Mouse (Mus musculus) lung, adult 2 months (tissue): ENCODE measurements at regions not wholly inside any gene's neighbourhood (a gene's known extent, or its start where the extent isn't known, plus 50 kb on each side); places are given as distances from the start of the nearest gene placed in this dataset.

Source experiments
- DNase-seq: peaks from one replicate; pipeline ENCODE4 v3.0.0; 2022
- H3K4me1 ChIP-seq: fragments of 200-500 bp; 2 replicates; pipeline ENCODE4 v1.6.1; 2011; ENCODE audit warnings: low read length; ENCODE audit not compliant: control insufficient read depth, insufficient read depth
- H3K4me3 ChIP-seq: fragments of 200-500 bp; replicated peaks from 2 replicates; pipeline ENCODE3; 2011; ENCODE audit warnings: low read depth, mild to moderate bottlenecking, control low read depth, low read length; ENCODE audit errors: extremely low read depth
- CTCF ChIP-seq: fragments of 200-500 bp; IDR thresholded peaks from 2 replicates; pipeline ENCODE4 v1.5.1; 2011; ENCODE audit warnings: mild to moderate bottlenecking, low read length, control low read depth; ENCODE audit not compliant: insufficient read depth
- POLR2A ChIP-seq: fragments of 200-500 bp; IDR thresholded peaks from 2 replicates; pipeline ENCODE4 v1.6.1; 2011; ENCODE audit warnings: low read depth, mild to moderate bottlenecking, control low read depth, low read length, borderline replicate concordance; ENCODE audit errors: extremely low read depth
- WGBS: fragments of 180-500 bp; shearing (Covaris S2); methylation state at CpG from one replicate; pipeline ENCODE4 v1.1.7; 2018; 5-methylcytosine and 5-hydroxymethylcytosine counted together

DNA sequence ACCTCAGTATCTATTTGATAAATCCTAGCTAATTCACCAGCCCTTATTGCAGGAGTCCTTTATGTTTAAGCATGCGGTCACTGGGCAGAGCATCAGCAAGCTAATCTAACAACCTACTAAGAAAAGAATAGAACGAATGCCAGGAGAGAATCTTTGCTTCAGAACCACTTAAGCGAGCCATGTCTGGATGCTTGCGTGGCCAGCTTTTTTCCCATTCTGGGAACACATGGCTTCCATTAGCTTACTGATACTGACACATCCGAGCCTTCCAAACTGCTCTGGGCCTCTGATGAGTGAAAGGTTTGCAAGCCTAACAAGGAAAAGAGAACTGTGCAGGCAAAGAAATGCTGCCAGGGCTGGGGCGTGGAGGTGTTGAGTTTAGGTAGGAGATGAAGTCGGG lies 114.7 kb upstream of the Sox9 start:
- 81% methylated on average over 7 of the region's 7 CpGs for WGBS
- no peak for DNase-seq

DNA sequence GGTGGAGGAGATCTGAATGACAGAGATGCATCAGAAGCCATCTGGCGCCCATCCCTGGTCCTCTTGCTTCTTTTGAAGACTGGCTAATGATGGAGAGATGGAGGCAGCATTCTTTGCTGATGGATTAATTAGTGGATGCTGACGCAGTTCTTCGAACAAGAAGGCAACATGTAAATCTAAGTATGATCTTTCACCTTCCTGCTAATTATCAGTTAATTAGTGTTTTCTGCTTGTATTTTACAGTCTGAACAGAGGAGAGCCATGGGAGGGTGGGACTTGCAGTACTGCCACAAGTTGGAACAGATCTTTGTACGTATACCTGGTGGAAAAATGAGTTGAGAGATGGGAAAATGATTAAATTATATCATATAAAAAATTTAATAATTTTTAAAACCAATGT lies 109.9 kb upstream of the Sox9 start:
- H3K4me1 ChIP-seq, result no peaks in the 10 kb centered on the region
- 86% methylated on average over 4 of the region's 4 CpGs for WGBS
- TF ChIP-seq POLR2A (no peak), CTCF (no peak)
- DNase-seq, result no peak
- no peak overlapping the region for H3K4me3 ChIP-seq

More for the DNA sequence above, 114.7 kb upstream of the Sox9 start:
- H3K4me1 ChIP-seq, result no peaks in the 10 kb centered on the region
- TF ChIP-seq POLR2A (no peak), CTCF (no peak)
- no peak overlapping the region for H3K4me3 ChIP-seq

DNA sequence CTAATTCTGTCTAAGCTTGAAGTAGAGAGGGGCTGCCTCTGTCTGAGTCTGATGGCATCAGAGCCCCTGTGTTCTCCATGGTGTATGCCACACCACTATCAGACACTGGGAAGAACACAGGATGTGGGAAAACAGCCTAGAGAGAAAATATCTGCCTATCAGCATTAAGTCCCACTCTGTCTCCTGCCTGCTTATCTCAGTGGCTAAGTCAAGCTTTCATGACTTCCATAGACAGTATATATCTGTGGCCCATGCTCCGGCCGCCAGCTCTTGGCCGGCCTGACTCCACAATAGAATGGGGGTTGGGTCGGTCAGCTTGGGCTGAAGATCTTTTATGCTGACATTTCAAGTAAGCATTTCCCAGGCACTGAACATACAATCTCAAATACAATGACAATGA lies 92.0 kb upstream of the Sox9 start:
- WGBS, result 70% methylated on average over 4 of the region's 4 CpGs
- no peak for DNase-seq
- Histone ChIP-seq H3K4me1 (no peaks in the 10 kb centered on the region), H3K4me3 (no peak overlapping the region)
- TF ChIP-seq POLR2A (no peak), CTCF (no peak)

DNA sequence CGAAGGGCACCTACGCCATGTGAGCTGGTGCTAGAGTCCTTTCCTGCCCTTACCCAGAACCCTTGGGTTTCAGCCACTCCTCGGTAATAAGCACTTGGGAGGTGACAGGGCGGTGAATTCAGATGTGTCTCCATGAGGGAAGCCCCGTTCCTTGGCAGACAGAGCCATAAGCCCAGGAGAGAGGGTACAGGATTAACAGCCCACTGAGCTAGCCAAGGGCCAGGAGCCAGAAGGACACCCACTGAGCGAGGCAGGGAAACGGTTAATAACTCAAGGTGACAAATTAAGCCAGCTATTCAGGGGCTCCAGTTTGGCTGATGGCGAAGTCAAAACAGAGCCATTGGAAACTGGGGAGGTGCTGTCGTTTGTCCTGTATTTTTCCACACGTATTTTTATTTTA lies 75.9 kb upstream of the Sox9 start:
- no peak overlapping the region for H3K4me3 ChIP-seq
- DNase-seq, result no peak
- no peak for TF ChIP-seq POLR2A
- TF ChIP-seq CTCF, result no peak
- WGBS, result 81% methylated on average over 10 of the region's 10 CpGs
- no peaks in the 10 kb centered on the region for H3K4me1 ChIP-seq

DNA sequence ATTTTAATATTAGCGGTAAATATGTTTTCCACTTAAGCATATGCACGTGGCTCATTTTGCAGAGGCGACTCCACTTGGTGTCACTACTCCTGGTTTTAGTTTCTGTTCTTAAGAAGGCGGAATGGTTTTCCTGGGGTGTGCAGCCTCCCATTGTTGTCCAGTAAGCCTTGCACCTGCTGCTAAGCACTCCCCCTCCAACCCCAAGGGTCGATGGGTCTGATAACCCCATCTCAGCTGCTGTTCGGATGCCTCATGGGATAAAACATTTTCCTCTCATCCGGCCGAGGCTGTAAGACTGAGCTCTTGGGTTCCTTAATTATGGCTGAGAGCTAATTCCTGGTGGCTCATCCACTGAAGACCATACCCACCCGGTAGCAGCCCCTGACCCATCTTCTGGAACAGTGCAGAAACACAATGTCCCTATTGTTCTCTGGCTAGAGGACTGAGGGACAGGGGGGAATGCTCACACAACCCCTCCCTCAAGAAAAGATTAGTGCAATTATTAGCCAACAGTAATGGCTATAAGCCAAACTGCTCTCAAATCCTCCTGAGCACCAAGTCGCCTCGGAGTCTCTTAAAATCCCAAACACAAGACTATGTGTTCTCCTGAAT lies 73.8 kb upstream of the Sox9 start:
- no peak overlapping the region for H3K4me3 ChIP-seq
- H3K4me1 ChIP-seq, result no peaks in the 10 kb centered on the region
- WGBS, result 62% methylated on average over 11 of the region's 11 CpGs
- DNase-seq, result no peak
- no peak for TF ChIP-seq CTCF
- no peak for TF ChIP-seq POLR2A

DNA sequence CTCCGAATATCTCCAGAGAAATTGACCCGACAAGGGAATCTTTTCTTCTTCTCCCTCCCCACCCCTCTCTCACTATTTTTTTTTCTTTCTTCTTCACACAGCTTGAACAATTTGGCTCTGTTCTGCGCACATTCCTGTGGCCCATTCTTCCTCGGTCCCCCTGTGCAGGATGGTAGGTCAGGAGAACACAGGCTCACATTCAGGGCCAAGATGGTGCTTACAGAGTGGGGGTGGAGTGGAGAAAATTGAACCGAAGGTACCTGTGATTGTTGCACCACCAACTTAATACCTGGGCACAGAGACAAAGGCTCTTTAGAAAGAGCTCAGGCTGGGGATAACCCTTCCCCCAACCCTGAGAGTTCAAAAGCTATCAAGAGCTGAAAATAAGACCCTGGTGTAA lies 70.4 kb upstream of the Sox9 start:
- TF ChIP-seq CTCF (no peak), POLR2A (no peak)

DNA sequence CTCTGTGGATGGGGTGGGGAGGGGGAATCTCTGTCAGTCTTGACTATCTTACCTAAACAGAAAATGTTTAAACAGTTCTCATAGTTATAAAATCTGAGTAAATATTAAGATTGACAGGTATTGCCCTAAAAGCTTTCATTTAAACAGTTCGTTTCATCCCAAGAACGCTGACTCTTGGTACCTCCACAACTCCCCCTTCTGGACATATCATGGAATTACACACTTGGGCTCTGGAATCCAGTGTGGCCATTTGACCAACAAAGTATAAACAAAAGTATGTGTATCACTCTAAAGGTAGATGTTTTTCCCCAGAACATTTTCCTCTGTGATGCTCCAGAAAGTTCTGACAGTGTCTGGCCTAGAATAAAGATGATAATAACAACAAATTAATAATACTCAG lies 63.5 kb upstream of the Sox9 start:
- Histone ChIP-seq H3K4me3 (no peak overlapping the region), H3K4me1 (no peaks in the 10 kb centered on the region)
- TF ChIP-seq POLR2A, result no peak
- 78% methylated on average over 2 of the region's 2 CpGs for WGBS
- no peak for DNase-seq

More for the DNA sequence above, 70.4 kb upstream of the Sox9 start:
- H3K4me3 ChIP-seq, result no peak overlapping the region
- no peak for DNase-seq
- no peaks in the 10 kb centered on the region for H3K4me1 ChIP-seq
- 56% methylated on average over 5 of the region's 5 CpGs for WGBS

DNA sequence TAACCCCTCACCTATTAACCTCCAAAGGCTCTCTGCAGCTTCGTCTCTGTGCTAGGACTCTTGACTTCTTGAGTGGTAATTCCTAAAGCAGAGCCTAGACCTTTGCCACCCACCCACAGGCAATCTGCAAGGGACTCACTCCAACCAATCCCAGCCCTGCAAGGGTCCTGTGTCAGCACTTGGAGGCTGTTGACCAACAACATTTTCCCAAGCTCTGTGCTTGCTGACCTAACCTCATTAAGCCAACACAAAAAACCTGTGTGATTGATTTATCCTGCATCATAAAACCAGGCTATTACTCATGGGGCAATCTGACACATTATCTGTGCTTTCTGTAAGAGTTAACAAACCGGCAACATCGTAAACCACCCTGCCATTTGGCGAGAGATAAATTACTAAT lies 61.4 kb upstream of the Sox9 start:
- Histone ChIP-seq H3K4me1 (no peaks in the 10 kb centered on the region), H3K4me3 (no peak overlapping the region)
- no peak for TF ChIP-seq CTCF
- no peak for TF ChIP-seq POLR2A
- WGBS, result 84% methylated on average over 4 of the region's 4 CpGs
- DNase-seq, result no peak

DNA sequence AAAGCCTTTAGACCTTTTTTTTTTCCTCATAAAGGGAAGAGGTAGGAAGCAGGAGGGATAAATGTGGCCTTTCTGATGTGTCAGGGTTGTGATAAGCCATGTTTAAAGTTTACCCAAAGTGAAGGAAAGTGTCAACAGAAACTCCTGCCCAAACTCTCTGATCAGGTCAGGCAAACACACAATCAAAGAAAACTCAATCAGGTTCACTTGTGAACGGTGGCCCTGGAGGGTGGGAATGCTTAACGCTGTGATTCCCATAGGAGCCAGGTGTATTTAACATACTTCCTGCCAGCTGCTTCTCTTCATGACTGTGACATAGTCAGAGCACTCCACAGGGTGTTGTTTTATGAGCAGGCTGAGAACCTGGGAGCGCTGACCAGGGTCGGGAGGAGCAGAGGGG lies 59.1 kb upstream of the Sox9 start:
- Histone ChIP-seq H3K4me1 (no peaks in the 10 kb centered on the region), H3K4me3 (no peak overlapping the region)
- 26% methylated on average over 4 of the region's 4 CpGs for WGBS
- no peak for DNase-seq
- no peak for TF ChIP-seq POLR2A
- no peak for TF ChIP-seq CTCF

DNA sequence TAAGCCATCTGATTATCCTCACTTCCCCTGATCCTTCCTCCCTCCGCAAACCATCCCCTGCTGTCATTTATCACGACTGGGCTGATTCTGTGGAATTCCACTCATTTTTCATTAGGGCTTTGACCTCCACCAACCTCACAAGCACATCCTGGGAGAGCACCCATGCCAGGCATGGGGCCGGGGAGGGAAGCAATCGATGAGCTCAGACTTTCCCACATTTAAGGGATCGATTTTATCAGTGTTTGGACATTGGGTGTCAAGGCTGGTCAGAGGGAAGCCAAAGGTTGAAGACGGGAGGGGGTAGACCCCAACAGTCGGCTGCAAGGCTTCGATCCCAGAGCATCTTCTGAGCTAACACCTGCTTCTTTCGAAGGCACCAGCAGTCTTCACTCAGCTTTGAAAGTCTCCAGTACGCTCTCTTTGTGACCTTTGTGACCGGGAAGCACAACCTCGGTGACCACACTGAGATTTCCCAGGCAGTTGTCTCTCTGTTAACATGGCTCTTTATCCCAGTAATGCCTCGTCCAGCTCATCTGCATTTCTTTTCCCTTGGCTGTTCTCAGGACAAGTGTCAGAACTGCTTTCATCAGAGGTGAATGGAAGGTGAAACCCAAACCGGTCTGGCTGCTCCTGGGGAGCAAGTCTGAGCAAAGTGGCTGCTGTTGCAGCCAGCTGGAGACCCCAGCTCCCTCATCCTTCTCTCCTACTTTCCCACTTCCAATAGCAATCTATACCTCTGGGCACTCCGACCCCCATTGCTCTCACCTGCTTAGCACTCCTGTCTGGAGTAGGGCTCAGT lies 53.7 kb upstream of the Sox9 start:
- Histone ChIP-seq H3K4me1 (no peaks in the 10 kb centered on the region), H3K4me3 (no peak overlapping the region)
- no peak for DNase-seq
- 28% methylated on average over 15 of the region's 15 CpGs for WGBS
- TF ChIP-seq POLR2A (no peak), CTCF (no peak)
